ENCODE assay signal across 8 mouse cellular contexts in the genomic region with DNA sequence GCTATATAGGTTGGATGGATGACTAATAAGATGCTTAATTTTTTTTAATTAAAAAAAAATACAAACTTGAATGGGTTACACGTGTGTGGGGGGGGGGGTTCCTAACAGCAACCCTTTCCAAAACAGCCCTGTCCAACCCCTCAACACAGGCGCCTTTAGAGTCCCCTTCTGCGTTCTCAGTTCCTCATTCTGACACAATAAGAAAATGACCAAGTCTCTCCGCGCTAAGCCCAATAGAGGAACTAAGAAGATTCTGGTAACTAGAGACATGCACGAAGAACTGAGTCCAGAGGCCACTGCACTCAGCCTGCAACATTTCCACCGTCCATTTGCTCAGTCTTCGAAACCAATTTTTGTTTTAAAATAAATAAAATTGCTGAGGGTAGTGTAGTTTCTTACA. TPM values are rescaled to one million over a fixed set of nuclear protein-coding genes. Genes with fewer than 3 reads are reported as not detected.
A peak's percentile ranks its signal among the peaks of the same experiment; 100 is the strongest.
DNase-seq lines count a peak whose midpoint lies in the region; ATAC-seq and TF ChIP-seq lines count a peak whose summit lies in the region.

No protein-coding gene starts in this region.

- no peaks in the 10 kb centered on the region for H3K9me3 ChIP-seq in forebrain, embryonic 16.5 days (ENCODE audit: control insufficient read depth, low read length)
- no peaks in the 10 kb centered on the region for H3K9me3 ChIP-seq in limb, embryonic 14.5 days (ENCODE audit: control insufficient read depth, low read length)
- H3K9me3 ChIP-seq in neural tube, embryonic 12.5 days = no peaks in the 10 kb centered on the region

- no peaks in the 10 kb centered on the region for H3K27me3 ChIP-seq in forebrain, embryonic 16.5 days (replicated peaks; ENCODE audit: control insufficient read depth, insufficient read depth, low read length)
- H3K27me3 ChIP-seq in limb, embryonic 14.5 days (ENCODE audit: control insufficient read depth, insufficient read depth, low read length) = no peaks in the 10 kb centered on the region
- H3K27me3 ChIP-seq in neural tube, embryonic 12.5 days (replicated peaks) = no peaks in the 10 kb centered on the region

- 18% methylated on average over 8 of the region's 8 CpGs for WGBS in forebrain, embryonic 16.5 days
- WGBS in limb, embryonic 14.5 days = 25% methylated on average over 8 of the region's 8 CpGs
- WGBS in neural tube, embryonic 12.5 days = 31% methylated on average over 8 of the region's 8 CpGs

- peak overlapping the region; percentile 84 for H3K4me2 ChIP-seq in forebrain, embryonic 16.5 days (ENCODE audit: low read length)
- peak overlapping the region; percentile 85 for H3K4me2 ChIP-seq in limb, embryonic 14.5 days (replicated peaks; ENCODE audit: low read depth, low read length, severe bottlenecking)
- peak overlapping the region; percentile 82 for H3K4me2 ChIP-seq in neural tube, embryonic 12.5 days (replicated peaks)

- H3K9ac ChIP-seq in forebrain, embryonic 16.5 days (replicated peaks; ENCODE audit: low read depth, low read length) = peak overlapping the region; percentile 82
- peak overlapping the region; percentile 94 for H3K9ac ChIP-seq in limb, embryonic 14.5 days (ENCODE audit: low read depth, low read length, severe bottlenecking)
- H3K9ac ChIP-seq in neural tube, embryonic 12.5 days = peak overlapping the region; percentile 90

- TF ChIP-seq POLR2A in limb, embryonic 14.5 days (IDR thresholded peaks at IDR 0.05; ENCODE audit: borderline replicate concordance, extremely low read depth, insufficient read depth, insufficient read length) = no peak

- ATAC-seq in forebrain, embryonic 16.5 days = no peak
- ATAC-seq in limb, embryonic 14.5 days (ENCODE audit: low FRiP score, low read depth) = no peak
- no peak for ATAC-seq in neural tube, embryonic 12.5 days (ENCODE audit: low FRiP score, low read depth)
- no peak for ATAC-seq in cerebellum, adult (ENCODE audit: insufficient number of reproducible peaks, low FRiP score, low TSS enrichment)

- H3K4me3 ChIP-seq in forebrain, embryonic 16.5 days (replicated peaks; ENCODE audit: low read length) = peak overlapping the region; percentile 63
- H3K4me3 ChIP-seq in limb, embryonic 14.5 days (replicated peaks; ENCODE audit: low read length) = peak overlapping the region; percentile 97
- peak overlapping the region; percentile 84 for H3K4me3 ChIP-seq in neural tube, embryonic 12.5 days

- DNase-seq in thymus, postnatal 0 days (ENCODE audit: low spot score) = peak; percentile 9
- DNase-seq in thymus, postnatal 14 days = no peak
- DNase-seq in limb, embryonic 14.5 days (ENCODE audit: low spot score) = no peak
- no peak for DNase-seq in layer of hippocampus, postnatal 10 days (ENCODE audit: low spot score in 2 of 2)
- no peak for DNase-seq in adrenal gland, postnatal 25 days

- peaks cover 25% of the 10 kb centered on the region for H3K4me1 ChIP-seq in forebrain, embryonic 16.5 days (replicated peaks; ENCODE audit: control insufficient read depth, insufficient read depth, low read length)
- peaks cover 20% of the 10 kb centered on the region for H3K4me1 ChIP-seq in limb, embryonic 14.5 days (ENCODE audit: control insufficient read depth, insufficient read depth, low read length)
- H3K4me1 ChIP-seq in neural tube, embryonic 12.5 days = peaks cover 14% of the 10 kb centered on the region

- H3K27ac ChIP-seq in forebrain, embryonic 16.5 days (ENCODE audit: low read length) = no peak overlapping the region; the same call in 1 of the 2 replicates
- H3K27ac ChIP-seq in limb, embryonic 14.5 days (replicated peaks; ENCODE audit: low read depth, low read length) = peak overlapping the region; percentile 90; the same call in 1 of the 2 replicates
- no peak overlapping the region for H3K27ac ChIP-seq in neural tube, embryonic 12.5 days

- H3K36me3 ChIP-seq in forebrain, embryonic 16.5 days (ENCODE audit: control insufficient read depth, insufficient read depth) = peaks cover 25% of the 10 kb centered on the region
- peaks cover 34% of the 10 kb centered on the region for H3K36me3 ChIP-seq in limb, embryonic 14.5 days (ENCODE audit: control insufficient read depth, insufficient read depth, low read length)
- H3K36me3 ChIP-seq in neural tube, embryonic 12.5 days = peaks cover 36% of the 10 kb centered on the region

RNA-seq across cellular contexts. Expression of a gene that starts 0.5 kb away (rescaled TPM):
- 1.5 and 2.0 TPM in 2 replicates for polyA plus RNA-seq in thymus, postnatal 0 days (2015; fragmentation: Nextera tagmentation; extraction: Ambion mirVana)
- polyA plus RNA-seq in forebrain, embryonic 16.5 days (2015; fragmentation: Nextera tagmentation; extraction: Ambion mirVana) = 1.2 and 1.9 TPM in 2 replicates
- polyA plus RNA-seq in limb, embryonic 14.5 days (2012; rRNA removed) = 2.4 and 3.4 TPM in 2 replicates
- 1.5 and 2.9 TPM in 2 replicates for polyA plus RNA-seq in limb, embryonic 14.5 days (2014; fragmentation: Nextera tagmentation; extraction: Ambion mirVana)
- polyA plus RNA-seq in neural tube, embryonic 12.5 days (2016; fragmentation: Nextera tagmentation; extraction: Ambion mirVana) = 1.7 and 1.8 TPM in 2 replicates
- total RNA-seq in layer of hippocampus, postnatal 10 days (2021) = 1 to 10 TPM; 4.4 to 5.4 TPM
- total RNA-seq in adrenal gland, postnatal 25 days (2021) = 5.5 and 8.1 TPM in 2 replicates

RNA-seq across cellular contexts. Expression of a gene that starts 1.1 kb away (rescaled TPM):
- polyA plus RNA-seq in thymus, postnatal 0 days (2015; fragmentation: Nextera tagmentation; extraction: Ambion mirVana) = 102 and 107 TPM in 2 replicates
- 142 and 159 TPM in 2 replicates for polyA plus RNA-seq in forebrain, embryonic 16.5 days (2015; fragmentation: Nextera tagmentation; extraction: Ambion mirVana)
- polyA plus RNA-seq in limb, embryonic 14.5 days (2012; rRNA removed) = 113 and 161 TPM in 2 replicates
- polyA plus RNA-seq in limb, embryonic 14.5 days (2014; fragmentation: Nextera tagmentation; extraction: Ambion mirVana) = 159 and 162 TPM in 2 replicates
- 132 and 136 TPM in 2 replicates for polyA plus RNA-seq in neural tube, embryonic 12.5 days (2016; fragmentation: Nextera tagmentation; extraction: Ambion mirVana)
- 100 to 1,000 TPM; 154 to 170 TPM for total RNA-seq in layer of hippocampus, postnatal 10 days (2021)
- total RNA-seq in adrenal gland, postnatal 25 days (2021) = 96.8 and 103 TPM in 2 replicates

RNA-seq across cellular contexts. Expression of a gene that starts 52.0 kb away (rescaled TPM):
- 0.05 TPM in 1 of 2 replicates, not detected in the other for polyA plus RNA-seq in thymus, postnatal 0 days (2015; fragmentation: Nextera tagmentation; extraction: Ambion mirVana)
- 0.08 TPM in 1 of 2 replicates, not detected in the other for polyA plus RNA-seq in forebrain, embryonic 16.5 days (2015; fragmentation: Nextera tagmentation; extraction: Ambion mirVana)
- not detected in 2 replicates for polyA plus RNA-seq in limb, embryonic 14.5 days (2012; rRNA removed)
- 0.18 TPM in 1 of 2 replicates, not detected in the other for polyA plus RNA-seq in limb, embryonic 14.5 days (2014; fragmentation: Nextera tagmentation; extraction: Ambion mirVana)
- 0.15 TPM in 1 of 2 replicates, not detected in the other for polyA plus RNA-seq in neural tube, embryonic 12.5 days (2016; fragmentation: Nextera tagmentation; extraction: Ambion mirVana)
- total RNA-seq in layer of hippocampus, postnatal 10 days (2021) = under 1 TPM in 1 of 2 experiments, not detected in 1; 0.11 TPM
- total RNA-seq in adrenal gland, postnatal 25 days (2021) = not detected in 2 replicates

RNA-seq across cellular contexts. Expression of a gene that starts 53.5 kb away (rescaled TPM):
- 33.6 and 36.8 TPM in 2 replicates for polyA plus RNA-seq in thymus, postnatal 0 days (2015; fragmentation: Nextera tagmentation; extraction: Ambion mirVana)
- 61.7 and 66.8 TPM in 2 replicates for polyA plus RNA-seq in forebrain, embryonic 16.5 days (2015; fragmentation: Nextera tagmentation; extraction: Ambion mirVana)
- polyA plus RNA-seq in limb, embryonic 14.5 days (2012; rRNA removed) = 20.2 and 20.9 TPM in 2 replicates
- 39.8 and 41.2 TPM in 2 replicates for polyA plus RNA-seq in limb, embryonic 14.5 days (2014; fragmentation: Nextera tagmentation; extraction: Ambion mirVana)
- polyA plus RNA-seq in neural tube, embryonic 12.5 days (2016; fragmentation: Nextera tagmentation; extraction: Ambion mirVana) = 49.9 TPM in 2 replicates
- 10 to 100 TPM; 43.9 to 45.3 TPM for total RNA-seq in layer of hippocampus, postnatal 10 days (2021)
- total RNA-seq in adrenal gland, postnatal 25 days (2021) = 35.2 and 38.6 TPM in 2 replicates
